Mouse (Mus musculus): ENCODE measurements around the gene Spon1. TPM values are rescaled to one million over a fixed set of nuclear protein-coding genes. Genes with fewer than 3 reads are reported as not detected.

Gene Spon1
- polyA plus RNA-seq, 1 experiment = 38.2 TPM

- no peak for DNase-seq
- TF ChIP-seq POLR2A (IDR thresholded peaks at IDR 0.05; ENCODE audit: borderline replicate concordance, insufficient read depth, low read length) (no peak), CTCF (IDR thresholded peaks at IDR 0.05; ENCODE audit: borderline replicate concordance, insufficient read depth, low read depth, low read length) (no peak)
- Histone ChIP-seq H3K27me3 (ENCODE audit: control insufficient read depth, insufficient read depth, low read length) (no peaks in the 10 kb centered on the region), H3K27ac (ENCODE audit: insufficient read depth, low read length) (no peak overlapping the region), H3K4me1 (ENCODE audit: control insufficient read depth, insufficient read depth, low read length) (no peaks in the 10 kb centered on the region), H3K4me3 (replicated peaks; ENCODE audit: insufficient read depth, low read depth, low read length) (no peak overlapping the region)
- WGBS = 75% methylated on average over 2 of the region's 2 CpGs
Measured at GRCm38 (mm10) chr7:113955431-113955830, 189.6 kb downstream of the Spon1 start.

- Histone ChIP-seq H3K27me3 (ENCODE audit: control insufficient read depth, insufficient read depth, low read length) (no peaks in the 10 kb centered on the region), H3K4me3 (replicated peaks; ENCODE audit: insufficient read depth, low read depth, low read length) (no peak overlapping the region), H3K27ac (ENCODE audit: insufficient read depth, low read length) (no peak overlapping the region), H3K4me1 (ENCODE audit: control insufficient read depth, insufficient read depth, low read length) (peaks cover 10% of the 10 kb centered on the region)
- 29% methylated on average over 9 of the region's 9 CpGs for WGBS
- DNase-seq = peak in 1 of 2 experiments; percentile 8
- TF ChIP-seq CTCF (IDR thresholded peaks at IDR 0.05; ENCODE audit: borderline replicate concordance, insufficient read depth, low read depth, low read length) (no peak), POLR2A (IDR thresholded peaks at IDR 0.05; ENCODE audit: borderline replicate concordance, insufficient read depth, low read length) (no peak)
Measured at GRCm38 (mm10) chr7:113960841-113961499, 195.2 kb downstream of the Spon1 start.

- TF ChIP-seq POLR2A (IDR thresholded peaks at IDR 0.05; ENCODE audit: borderline replicate concordance, insufficient read depth, low read length) (no peak), CTCF (IDR thresholded peaks at IDR 0.05; ENCODE audit: borderline replicate concordance, insufficient read depth, low read depth, low read length) (no peak)
- no peak overlapping the region for H3K4me3 ChIP-seq (replicated peaks; ENCODE audit: insufficient read depth, low read depth, low read length)
- H3K4me1 ChIP-seq (ENCODE audit: control insufficient read depth, insufficient read depth, low read length) = peaks cover 10% of the 10 kb centered on the region
- 22% methylated on average over 3 of the region's 3 CpGs for WGBS
- no peaks in the 10 kb centered on the region for H3K27me3 ChIP-seq (ENCODE audit: control insufficient read depth, insufficient read depth, low read length)
- peak; percentile 44 to 49 for DNase-seq
- H3K27ac ChIP-seq (ENCODE audit: insufficient read depth, low read length) = no peak overlapping the region
Measured at GRCm38 (mm10) chr7:113961500-113961895, 195.7 kb downstream of the Spon1 start.

- H3K4me3 ChIP-seq (replicated peaks; ENCODE audit: insufficient read depth, low read depth, low read length) = no peak overlapping the region
- DNase-seq = no peak
- TF ChIP-seq POLR2A (IDR thresholded peaks at IDR 0.05; ENCODE audit: borderline replicate concordance, insufficient read depth, low read length) (no peak), CTCF (IDR thresholded peaks at IDR 0.05; ENCODE audit: borderline replicate concordance, insufficient read depth, low read depth, low read length) (no peak)
- H3K27me3 ChIP-seq (ENCODE audit: control insufficient read depth, insufficient read depth, low read length) = no peaks in the 10 kb centered on the region
- peaks cover 10% of the 10 kb centered on the region for H3K4me1 ChIP-seq (ENCODE audit: control insufficient read depth, insufficient read depth, low read length)
- 66% methylated on average over 4 of the region's 4 CpGs for WGBS
- H3K27ac ChIP-seq (ENCODE audit: insufficient read depth, low read length) = no peak overlapping the region
Measured at GRCm38 (mm10) chr7:113962078-113962477, 196.3 kb downstream of the Spon1 start.

- no peak for DNase-seq
- Histone ChIP-seq H3K4me3 (replicated peaks; ENCODE audit: insufficient read depth, low read depth, low read length) (no peak overlapping the region), H3K27ac (ENCODE audit: insufficient read depth, low read length) (no peak overlapping the region), H3K27me3 (ENCODE audit: control insufficient read depth, insufficient read depth, low read length) (no peaks in the 10 kb centered on the region), H3K4me1 (ENCODE audit: control insufficient read depth, insufficient read depth, low read length) (peaks cover 10% of the 10 kb centered on the region)
- 80% methylated on average over 4 of the region's 4 CpGs for WGBS
- TF ChIP-seq POLR2A (IDR thresholded peaks at IDR 0.05; ENCODE audit: borderline replicate concordance, insufficient read depth, low read length) (no peak), CTCF (IDR thresholded peaks at IDR 0.05; ENCODE audit: borderline replicate concordance, insufficient read depth, low read depth, low read length) (no peak)
Measured at GRCm38 (mm10) chr7:113963766-113964165, 198.0 kb downstream of the Spon1 start.

- no peak for DNase-seq
- WGBS = 82% methylated on average over 8 of the region's 8 CpGs
- TF ChIP-seq CTCF (IDR thresholded peaks at IDR 0.05; ENCODE audit: borderline replicate concordance, insufficient read depth, low read depth, low read length) (no peak), POLR2A (IDR thresholded peaks at IDR 0.05; ENCODE audit: borderline replicate concordance, insufficient read depth, low read length) (no peak)
- Histone ChIP-seq H3K4me1 (ENCODE audit: control insufficient read depth, insufficient read depth, low read length) (peaks cover 10% of the 10 kb centered on the region), H3K27me3 (ENCODE audit: control insufficient read depth, insufficient read depth, low read length) (no peaks in the 10 kb centered on the region), H3K27ac (ENCODE audit: insufficient read depth, low read length) (no peak overlapping the region), H3K4me3 (replicated peaks; ENCODE audit: insufficient read depth, low read depth, low read length) (no peak overlapping the region)
Measured at GRCm38 (mm10) chr7:113965625-113966024, 199.8 kb downstream of the Spon1 start.

- Histone ChIP-seq H3K27me3 (ENCODE audit: control insufficient read depth, insufficient read depth, low read length) (no peaks in the 10 kb centered on the region), H3K4me1 (ENCODE audit: control insufficient read depth, insufficient read depth, low read length) (no peaks in the 10 kb centered on the region), H3K4me3 (replicated peaks; ENCODE audit: insufficient read depth, low read depth, low read length) (no peak overlapping the region), H3K27ac (ENCODE audit: insufficient read depth, low read length) (no peak overlapping the region)
- TF ChIP-seq POLR2A (IDR thresholded peaks at IDR 0.05; ENCODE audit: borderline replicate concordance, insufficient read depth, low read length) (no peak), CTCF (IDR thresholded peaks at IDR 0.05; ENCODE audit: borderline replicate concordance, insufficient read depth, low read depth, low read length) (no peak)
- DNase-seq = no peak
Measured at GRCm38 (mm10) chr7:113969182-113969581, 203.4 kb downstream of the Spon1 start.

GRCm38 (mm10) chr7:113972536-113972935, 206.7 kb downstream of the Spon1 start:
- no peak for DNase-seq
- 87% methylated on average over 4 of the region's 4 CpGs for WGBS
- no peak overlapping the region for H3K27ac ChIP-seq (ENCODE audit: insufficient read depth, low read length)
- TF ChIP-seq CTCF (IDR thresholded peaks at IDR 0.05; ENCODE audit: borderline replicate concordance, insufficient read depth, low read depth, low read length) (no peak), POLR2A (IDR thresholded peaks at IDR 0.05; ENCODE audit: borderline replicate concordance, insufficient read depth, low read length) (no peak)
- no peak overlapping the region for H3K4me3 ChIP-seq (replicated peaks; ENCODE audit: insufficient read depth, low read depth, low read length)
- H3K4me1 ChIP-seq (ENCODE audit: control insufficient read depth, insufficient read depth, low read length) = no peaks in the 10 kb centered on the region
- no peaks in the 10 kb centered on the region for H3K27me3 ChIP-seq (ENCODE audit: control insufficient read depth, insufficient read depth, low read length)

All from cerebellum, adult 2 months (tissue).